Mouse (Mus musculus): Measurements from ENCODE around the gene Miga1. TPM values are rescaled to one million over a fixed set of nuclear protein-coding genes. Genes with fewer than 3 reads are reported as not detected.
"Not testable (repeated sequence)": the region's sequence is repeated elsewhere in the genome, so short reads cannot be mapped to it uniquely, and the experiment has no call there.

Gene Miga1
- polyA plus RNA-seq, 1 experiment from 2014 or later, result 10.9 TPM

- Histone ChIP-seq H3K4me2 (ENCODE audit: low read depth, low read length) (peak within 1 kb of the TSS; percentile 94), H3K27me3 (ENCODE audit: control insufficient read depth, insufficient read depth, low read length) (peaks cover 3% of the 10 kb centered on the region; the same call in 1 of the 2 replicates), H3K4me1 (ENCODE audit: control insufficient read depth, insufficient read depth, low read length) (peaks cover 10% of the 10 kb centered on the region; the same call in 1 of the 2 replicates), H3K9me3 (replicated peaks; ENCODE audit: control insufficient read depth, low read length) (no peaks in the 10 kb centered on the region), H3K36me3 (ENCODE audit: control insufficient read depth, insufficient read depth, low read length) (no peaks in the 10 kb centered on the region), H3K4me3 (replicated peaks; ENCODE audit: low read length) (peak within 1 kb of the TSS; percentile 64), H3K27ac (ENCODE audit: low read length) (peak within 1 kb of the TSS; percentile 85), H3K9ac (ENCODE audit: low read length) (peak within 1 kb of the TSS; percentile 89)
- WGBS, result 7% methylated on average over 13 of the region's 13 CpGs
- ATAC-seq (ENCODE audit: insufficient read depth, low FRiP score), result peak; percentile 42
These were observed 74.2 kb downstream of the Miga1 start, which contains the start of gene Nexn for GRCm38 (mm10) chr3:152266036-152266421. TSS of gene Nexn (minus strand) at chr3:152266350.

GRCm38 (mm10) chr3:152265351-152266035 lies 74.7 kb downstream of the Miga1 start:
- H3K9ac ChIP-seq (ENCODE audit: low read length), result peak overlapping the region; percentile 89
- peaks cover 3% of the 10 kb centered on the region; the same call in 1 of the 2 replicates for H3K27me3 ChIP-seq (ENCODE audit: control insufficient read depth, insufficient read depth, low read length)
- peak; percentile 91 for ATAC-seq (ENCODE audit: insufficient read depth, low FRiP score)
- peaks cover 10% of the 10 kb centered on the region; the same call in 1 of the 2 replicates for H3K4me1 ChIP-seq (ENCODE audit: control insufficient read depth, insufficient read depth, low read length)
- H3K36me3 ChIP-seq (ENCODE audit: control insufficient read depth, insufficient read depth, low read length), result no peaks in the 10 kb centered on the region
- H3K27ac ChIP-seq (ENCODE audit: low read length), result peak overlapping the region; percentile 85
- WGBS, result 2% methylated on average over 62 of the region's 63 CpGs
- peak overlapping the region; percentile 64 for H3K4me3 ChIP-seq (replicated peaks; ENCODE audit: low read length)
- peak overlapping the region; percentile 94 for H3K4me2 ChIP-seq (ENCODE audit: low read depth, low read length)
- no peaks in the 10 kb centered on the region for H3K9me3 ChIP-seq (replicated peaks; ENCODE audit: control insufficient read depth, low read length)

- peak overlapping the region; percentile 94 for H3K4me2 ChIP-seq (ENCODE audit: low read depth, low read length)
- H3K9ac ChIP-seq (ENCODE audit: low read length), result peak overlapping the region; percentile 89
- 42% methylated on average over 12 of the region's 12 CpGs for WGBS
- H3K9me3 ChIP-seq (replicated peaks; ENCODE audit: control insufficient read depth, low read length), result no peaks in the 10 kb centered on the region
- H3K36me3 ChIP-seq (ENCODE audit: control insufficient read depth, insufficient read depth, low read length), result no peaks in the 10 kb centered on the region
- peak overlapping the region; percentile 85 for H3K27ac ChIP-seq (ENCODE audit: low read length)
- peak overlapping the region; percentile 64 for H3K4me3 ChIP-seq (replicated peaks; ENCODE audit: low read length)
- H3K4me1 ChIP-seq (ENCODE audit: control insufficient read depth, insufficient read depth, low read length), result peaks cover 10% of the 10 kb centered on the region; the same call in 1 of the 2 replicates
- H3K27me3 ChIP-seq (ENCODE audit: control insufficient read depth, insufficient read depth, low read length), result peaks cover 3% of the 10 kb centered on the region; the same call in 1 of the 2 replicates
- no peak for ATAC-seq (ENCODE audit: insufficient read depth, low FRiP score)
These were observed 75.4 kb downstream of the Miga1 start for GRCm38 (mm10) chr3:152264830-152265229.

- H3K27me3 ChIP-seq (ENCODE audit: control insufficient read depth, insufficient read depth, low read length), result peaks cover 3% of the 10 kb centered on the region; the same call in 1 of the 2 replicates
These were observed 75.8 kb downstream of the Miga1 start for GRCm38 (mm10) chr3:152264374-152264773.

GRCm38 (mm10) chr3:152261948-152262347 lies 78.3 kb downstream of the Miga1 start:
- Histone ChIP-seq H3K36me3 (ENCODE audit: control insufficient read depth, insufficient read depth, low read length) (no peaks in the 10 kb centered on the region), H3K4me2 (ENCODE audit: low read depth, low read length) (peak overlapping the region; percentile 28), H3K4me1 (ENCODE audit: control insufficient read depth, insufficient read depth, low read length) (peaks cover 10% of the 10 kb centered on the region; the same call in 1 of the 2 replicates), H3K4me3 (replicated peaks; ENCODE audit: low read length) (no peak overlapping the region), H3K9me3 (replicated peaks; ENCODE audit: control insufficient read depth, low read length) (no peaks in the 10 kb centered on the region), H3K27me3 (ENCODE audit: control insufficient read depth, insufficient read depth, low read length) (no peaks in the 10 kb centered on the region; the same call in 1 of the 2 replicates), H3K9ac (ENCODE audit: low read length) (0 out of 2 replicates have a peak overlapping the region, but pooled peaks have one; percentile 16), H3K27ac (ENCODE audit: low read length) (no peak overlapping the region)
- ATAC-seq (ENCODE audit: insufficient read depth, low FRiP score), result no peak
- 32% methylated on average over 8 of the region's 8 CpGs for WGBS

More at GRCm38 (mm10) chr3:152264374-152264773, 75.8 kb downstream of the Miga1 start:
- H3K36me3 ChIP-seq (ENCODE audit: control insufficient read depth, insufficient read depth, low read length), result no peaks in the 10 kb centered on the region
- H3K9ac ChIP-seq (ENCODE audit: low read length), result peak overlapping the region; percentile 89; the same call in 1 of the 2 replicates
- H3K4me2 ChIP-seq (ENCODE audit: low read depth, low read length), result peak overlapping the region; percentile 94
- WGBS, result 53% methylated on average over 10 of the region's 10 CpGs
- ATAC-seq (ENCODE audit: insufficient read depth, low FRiP score), result no peak
- peak overlapping the region; percentile 64 for H3K4me3 ChIP-seq (replicated peaks; ENCODE audit: low read length)
- H3K9me3 ChIP-seq (replicated peaks; ENCODE audit: control insufficient read depth, low read length), result no peaks in the 10 kb centered on the region
- H3K4me1 ChIP-seq (ENCODE audit: control insufficient read depth, insufficient read depth, low read length), result peaks cover 10% of the 10 kb centered on the region; the same call in 1 of the 2 replicates
- peak overlapping the region; percentile 52; the same call in 1 of the 2 replicates for H3K27ac ChIP-seq (ENCODE audit: low read length)

GRCm38 (mm10) chr3:152261436-152261835 lies 78.8 kb downstream of the Miga1 start:
- no peaks in the 10 kb centered on the region for H3K9me3 ChIP-seq (replicated peaks; ENCODE audit: control insufficient read depth, low read length)
- H3K36me3 ChIP-seq (ENCODE audit: control insufficient read depth, insufficient read depth, low read length), result no peaks in the 10 kb centered on the region
- peaks cover 8% of the 10 kb centered on the region; the same call in 1 of the 2 replicates for H3K4me1 ChIP-seq (ENCODE audit: control insufficient read depth, insufficient read depth, low read length)
- no peak for ATAC-seq (ENCODE audit: insufficient read depth, low FRiP score)
- H3K9ac ChIP-seq (ENCODE audit: low read length), result no peak overlapping the region
- peak overlapping the region; percentile 28; the same call in 1 of the 2 replicates for H3K4me2 ChIP-seq (ENCODE audit: low read depth, low read length)
- 44% methylated on average over 8 of the region's 8 CpGs for WGBS
- H3K27ac ChIP-seq (ENCODE audit: low read length), result no peak overlapping the region
- no peaks in the 10 kb centered on the region; the same call in 1 of the 2 replicates for H3K27me3 ChIP-seq (ENCODE audit: control insufficient read depth, insufficient read depth, low read length)
- H3K4me3 ChIP-seq (replicated peaks; ENCODE audit: low read length), result no peak overlapping the region

- Histone ChIP-seq H3K9ac (ENCODE audit: low read length) (no peak overlapping the region), H3K4me2 (ENCODE audit: low read depth, low read length) (no peak overlapping the region), H3K9me3 (replicated peaks; ENCODE audit: control insufficient read depth, low read length) (no peaks in the 10 kb centered on the region), H3K36me3 (ENCODE audit: control insufficient read depth, insufficient read depth, low read length) (no peaks in the 10 kb centered on the region), H3K4me3 (replicated peaks; ENCODE audit: low read length) (no peak overlapping the region), H3K27me3 (ENCODE audit: control insufficient read depth, insufficient read depth, low read length) (no peaks in the 10 kb centered on the region; the same call in 1 of the 2 replicates), H3K27ac (ENCODE audit: low read length) (no peak overlapping the region), H3K4me1 (ENCODE audit: control insufficient read depth, insufficient read depth, low read length) (peaks cover 3% of the 10 kb centered on the region; the same call in 1 of the 2 replicates)
- 97% methylated on average over 1 of the region's 1 CpGs for WGBS
- ATAC-seq (ENCODE audit: insufficient read depth, low FRiP score), result no peak
These were observed 79.8 kb downstream of the Miga1 start for GRCm38 (mm10) chr3:152260362-152260761.

GRCm38 (mm10) chr3:152259409-152259808 lies 80.8 kb downstream of the Miga1 start:
- H3K36me3 ChIP-seq (ENCODE audit: control insufficient read depth, insufficient read depth, low read length); H3K4me2 ChIP-seq (ENCODE audit: low read depth, low read length); H3K9ac ChIP-seq (ENCODE audit: low read length); H3K4me3 ChIP-seq (replicated peaks; ENCODE audit: low read length); H3K27me3 ChIP-seq (ENCODE audit: control insufficient read depth, insufficient read depth, low read length); H3K27ac ChIP-seq (ENCODE audit: low read length); H3K9me3 ChIP-seq (replicated peaks; ENCODE audit: control insufficient read depth, low read length); H3K4me1 ChIP-seq (ENCODE audit: control insufficient read depth, insufficient read depth, low read length): not testable (repeated sequence)
- WGBS, result 23% methylated on average over 7 of the region's 9 CpGs
- peak; percentile 71; the same call in 1 of the 2 replicates for ATAC-seq (ENCODE audit: insufficient read depth, low FRiP score)

GRCm38 (mm10) chr3:152257528-152257927 lies 82.7 kb downstream of the Miga1 start:
- Histone ChIP-seq H3K27ac (ENCODE audit: low read length) (no peak overlapping the region), H3K4me3 (replicated peaks; ENCODE audit: low read length) (no peak overlapping the region), H3K4me1 (ENCODE audit: control insufficient read depth, insufficient read depth, low read length) (no peaks in the 10 kb centered on the region), H3K36me3 (ENCODE audit: control insufficient read depth, insufficient read depth, low read length) (no peaks in the 10 kb centered on the region), H3K9ac (ENCODE audit: low read length) (no peak overlapping the region), H3K4me2 (ENCODE audit: low read depth, low read length) (no peak overlapping the region), H3K9me3 (replicated peaks; ENCODE audit: control insufficient read depth, low read length) (no peaks in the 10 kb centered on the region), H3K27me3 (ENCODE audit: control insufficient read depth, insufficient read depth, low read length) (no peaks in the 10 kb centered on the region)
- WGBS, result 76% methylated on average over 3 of the region's 3 CpGs
- no peak for ATAC-seq (ENCODE audit: insufficient read depth, low FRiP score)

Measured in stomach, embryonic 16.5 days (tissue).